Mouse (Mus musculus) lung, postnatal 36 days (tissue): Measurements from ENCODE around the gene Cd7.
"Not testable (repeated sequence)": the region's sequence is repeated elsewhere in the genome, so short reads cannot be mapped to it uniquely, and the experiment has no call there.

ENCODE experiments used
- DNase-seq: peaks from one replicate; pipeline ENCODE4 v3.0.0; 2022; ENCODE audit warnings: mixed read lengths

The Cd7 gene

DNA sequence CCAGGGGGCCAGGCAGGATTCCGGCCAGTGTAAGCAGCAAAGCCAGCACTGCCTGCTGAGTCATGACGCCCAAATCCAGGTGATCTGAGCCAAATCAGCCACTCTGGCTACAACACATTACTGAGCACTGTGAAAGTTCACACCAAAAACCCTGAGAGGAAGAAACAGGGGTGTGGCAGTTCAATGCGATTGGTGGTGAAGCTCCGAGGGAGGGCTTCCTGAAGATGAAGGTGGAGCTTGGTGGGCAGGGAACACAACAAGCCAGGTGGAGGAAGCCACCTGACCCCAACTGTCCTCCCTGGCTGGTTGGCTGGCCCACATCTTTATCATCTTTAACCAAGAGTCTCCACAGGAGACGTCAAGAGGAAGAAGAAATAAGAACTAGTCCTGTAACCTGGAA, at the start of gene Cd7:
Cd7 (minus strand) TSS at position 117 of the 400 bp plus-strand sequence.
- DNase-seq: peak; percentile 21

DNA sequence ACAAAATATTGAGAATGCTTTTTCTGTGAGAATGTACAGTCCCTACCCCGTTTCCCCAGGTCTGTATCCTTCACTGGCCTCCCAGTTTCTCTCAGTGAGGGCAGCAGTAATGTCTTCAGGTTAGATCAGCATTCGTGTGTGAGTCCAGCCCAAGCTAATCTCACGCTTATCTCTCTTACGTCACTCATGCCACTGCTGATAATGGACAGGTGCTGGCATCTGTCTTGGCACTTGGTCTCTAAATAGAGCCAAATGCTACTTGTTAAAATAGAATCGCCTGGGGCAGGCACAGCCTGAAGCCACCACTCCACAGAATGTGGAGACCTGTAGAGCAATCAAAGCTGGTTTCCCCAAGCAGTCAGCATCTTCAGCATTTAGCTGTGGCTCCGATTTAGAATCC, 49.8 kb upstream of the Cd7 start:
- no peak for DNase-seq

DNA sequence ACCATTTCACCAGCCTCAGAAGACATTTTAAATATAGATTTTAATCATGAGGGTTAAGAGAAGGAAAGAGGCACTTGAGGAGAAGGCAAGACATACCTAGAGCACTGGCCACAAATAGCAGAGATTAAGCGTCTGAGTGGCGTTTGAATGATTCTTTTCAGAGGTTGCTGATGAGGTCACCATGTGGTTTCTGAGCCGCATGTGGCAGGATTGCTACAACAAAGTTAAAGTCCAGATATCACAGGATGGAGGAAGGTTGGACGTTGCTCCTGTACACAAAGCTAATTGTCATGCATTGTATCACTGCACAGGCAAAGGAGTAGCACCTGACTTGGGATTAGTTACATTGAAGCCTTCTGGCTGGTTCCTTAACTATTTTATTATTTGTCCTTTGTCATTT, 47.1 kb upstream of the Cd7 start:
- DNase-seq: no peak

DNA sequence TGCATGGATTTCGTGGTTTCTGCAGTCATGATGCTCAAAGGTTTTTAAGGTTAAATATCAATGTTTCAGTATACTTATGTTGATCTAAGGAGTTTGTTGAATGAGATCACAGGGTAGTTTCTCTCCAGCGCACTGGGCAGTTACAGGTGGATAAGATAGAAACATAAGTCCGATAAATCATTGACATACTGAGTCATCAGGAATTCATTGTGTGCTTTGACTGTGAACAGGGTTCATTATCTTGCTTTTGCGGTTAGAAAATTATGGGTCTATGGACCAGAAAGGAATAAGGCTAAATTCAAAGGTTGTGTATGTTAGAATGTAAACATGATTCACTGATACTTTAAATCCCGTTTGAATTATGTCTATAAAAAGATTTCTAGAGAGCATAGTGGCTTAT, 46.0 kb upstream of the Cd7 start:
- DNase-seq: no peak

DNA sequence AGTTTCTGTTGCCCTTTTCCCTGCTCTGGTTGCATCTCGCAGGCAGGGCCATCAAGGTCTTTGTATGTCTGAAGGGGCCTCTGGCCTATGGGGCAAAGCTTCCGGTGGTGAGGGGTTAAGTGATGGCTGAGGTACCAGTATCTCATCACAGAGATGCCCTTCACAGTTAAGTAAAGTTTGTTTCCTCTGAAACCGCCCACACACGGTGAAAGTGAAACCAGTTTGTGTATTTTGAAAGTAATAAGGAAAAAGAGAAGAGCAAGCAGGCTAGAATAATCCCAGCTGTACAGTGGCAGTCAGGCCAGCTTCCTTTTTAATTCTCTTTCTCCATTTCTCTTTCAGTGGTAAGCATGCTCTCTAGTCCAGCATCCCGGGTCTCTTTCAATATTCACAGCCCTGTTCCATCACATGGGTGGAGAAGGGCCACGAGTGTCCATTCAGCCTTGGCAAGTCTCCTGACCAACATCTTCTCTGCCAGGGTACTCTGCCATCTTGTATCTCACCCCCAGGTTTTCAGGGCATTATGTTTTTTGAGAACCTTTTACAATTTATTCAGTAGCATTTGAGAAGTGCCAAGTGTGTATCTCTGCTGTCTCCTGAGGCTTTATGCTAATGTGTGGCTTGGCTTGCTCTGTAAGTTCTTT, 43.8 kb upstream of the Cd7 start:
- DNase-seq: peak; percentile 77

DNA sequence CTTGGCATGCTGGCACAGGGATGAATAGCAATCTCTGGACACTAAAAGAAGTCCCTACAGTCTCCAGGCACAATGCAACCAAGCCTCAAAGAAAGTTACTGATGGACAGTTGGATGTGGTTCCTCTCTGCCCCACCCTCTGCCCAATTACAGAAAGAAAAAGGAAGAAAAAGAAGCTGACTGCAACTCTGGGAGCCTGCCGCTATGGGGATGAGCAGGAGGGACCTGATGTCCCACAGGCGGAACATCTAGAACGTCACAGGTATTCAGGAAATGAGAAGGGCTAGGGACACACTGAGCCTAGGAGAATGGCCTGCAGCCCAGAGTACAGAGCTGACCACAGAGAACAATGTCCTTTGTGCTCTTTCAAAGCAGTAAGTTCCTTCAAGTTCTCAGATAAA, 43.0 kb upstream of the Cd7 start:
- no peak for DNase-seq

DNA sequence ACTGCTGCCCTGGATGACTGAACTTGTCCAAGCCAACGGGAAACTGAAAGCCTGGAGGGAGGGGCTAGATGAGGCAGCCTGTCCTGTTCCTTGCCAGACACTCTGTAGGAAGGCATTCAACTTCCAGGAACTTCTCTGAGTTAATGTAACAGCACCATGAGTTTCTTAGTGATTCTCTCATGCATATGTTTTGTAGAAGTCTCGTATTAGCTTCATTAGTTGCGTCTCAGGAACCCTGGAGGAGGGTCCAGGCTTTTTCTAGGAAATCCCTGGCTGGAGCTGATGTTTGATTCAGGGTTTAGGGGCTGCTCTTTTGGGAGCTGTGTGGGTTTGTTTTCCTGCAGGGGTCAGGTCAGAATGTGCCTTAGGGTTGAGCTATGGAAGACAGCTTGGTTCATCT, 41.9 kb upstream of the Cd7 start, which contains the start of gene Sectm1a:
Sectm1a (minus strand) TSS at position 101 of the 400 bp plus-strand sequence.
- no peak for DNase-seq

DNA sequence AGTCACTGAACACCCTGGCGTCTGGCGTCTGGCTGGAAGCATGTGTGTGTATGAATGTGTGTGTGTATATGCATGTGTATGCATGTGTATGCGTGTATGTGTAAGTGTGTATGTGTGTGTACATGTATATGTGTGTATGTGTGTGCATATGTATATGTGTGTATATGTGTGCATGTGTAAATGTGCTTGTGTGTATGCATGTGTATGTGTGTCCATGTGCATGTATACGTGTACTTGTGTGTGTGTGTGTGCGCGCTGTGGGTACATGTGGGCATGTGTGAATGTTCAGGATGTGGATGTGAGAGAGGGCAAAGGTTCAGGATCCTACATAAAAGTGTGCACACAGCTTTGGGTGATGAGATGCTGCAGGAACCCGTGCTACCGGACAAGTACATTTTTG, 41.1 kb upstream of the Cd7 start:
- no peak for DNase-seq

DNA sequence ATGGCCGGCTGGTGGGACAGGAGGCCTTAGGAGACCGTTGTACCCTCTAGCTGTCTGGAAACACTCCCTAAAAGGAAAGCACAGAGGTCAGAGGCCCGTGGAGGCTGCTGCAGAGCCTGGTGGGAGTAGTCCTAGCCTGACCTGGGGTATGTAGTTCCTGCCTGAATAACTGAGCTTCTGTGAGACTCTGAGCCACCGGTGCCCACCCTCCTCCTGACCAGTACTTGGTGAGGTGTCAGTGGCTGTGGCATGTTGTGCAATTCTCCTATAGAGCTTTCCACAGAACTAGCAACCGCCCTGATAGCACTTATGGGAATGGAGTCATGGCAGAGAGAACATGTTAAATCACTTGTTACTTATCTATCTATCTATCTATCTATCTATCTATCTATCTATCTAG, 36.4 kb upstream of the Cd7 start:
- no peak for DNase-seq

DNA sequence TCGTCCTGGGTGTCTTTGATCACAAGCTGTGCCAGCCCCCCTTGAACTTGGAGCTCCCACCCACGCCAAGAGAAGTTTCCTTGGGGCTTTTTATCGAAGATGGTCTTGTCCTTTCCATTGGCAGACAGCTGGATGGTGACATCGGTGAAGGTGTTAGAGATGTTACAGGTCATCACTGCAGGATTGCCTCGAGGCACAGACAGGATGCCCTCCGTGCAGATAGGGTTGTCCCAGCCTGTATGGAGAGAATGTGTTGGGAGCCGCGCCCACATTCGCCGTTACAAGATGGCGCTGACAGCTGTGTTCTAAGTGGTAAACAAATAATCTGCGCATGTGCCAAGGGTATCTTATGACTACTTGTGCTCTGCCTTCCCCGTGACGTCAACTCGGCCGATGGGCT, 30.4 kb upstream of the Cd7 start:
- DNase-seq: not testable (repeated sequence)

DNA sequence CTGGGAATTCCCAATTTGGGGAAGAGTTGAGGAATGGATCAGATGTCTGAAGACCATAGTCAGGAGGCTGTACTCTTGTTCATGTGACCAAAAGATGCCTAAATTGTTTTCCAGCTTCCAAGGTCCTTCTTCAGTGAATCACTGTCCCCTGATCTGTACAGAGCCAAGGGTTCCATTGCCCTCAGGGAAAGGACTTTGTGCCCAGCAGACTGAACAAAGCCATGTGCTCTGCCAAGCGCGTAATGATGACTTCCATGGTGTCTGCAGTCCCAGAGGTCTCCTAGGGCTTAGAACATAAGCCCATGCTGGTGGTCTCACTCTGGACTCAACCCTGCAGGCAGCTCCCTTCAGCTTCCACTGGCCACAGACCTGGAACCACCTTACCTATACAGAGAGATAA, 28.7 kb upstream of the Cd7 start:
- no peak for DNase-seq

DNA sequence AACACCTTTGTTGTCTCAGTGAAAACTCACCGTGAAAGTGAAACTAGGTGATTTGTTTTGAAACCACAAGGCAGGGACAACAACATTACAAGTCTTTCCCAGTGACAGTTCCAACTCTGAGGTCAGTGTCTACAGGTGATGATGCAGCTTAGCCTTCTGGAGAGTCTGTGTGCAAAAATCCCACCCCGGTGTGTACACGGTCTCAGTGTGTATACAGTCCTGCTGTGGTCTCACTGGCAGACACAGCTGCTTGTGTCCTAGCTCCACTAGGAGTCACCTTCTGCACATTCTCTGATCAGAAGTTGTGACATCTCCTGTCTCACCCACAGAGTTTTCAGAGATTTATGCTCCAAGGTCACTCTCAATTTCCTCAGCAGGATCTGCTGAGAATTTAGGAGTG, 25.0 kb upstream of the Cd7 start:
- DNase-seq: peak; percentile 27

DNA sequence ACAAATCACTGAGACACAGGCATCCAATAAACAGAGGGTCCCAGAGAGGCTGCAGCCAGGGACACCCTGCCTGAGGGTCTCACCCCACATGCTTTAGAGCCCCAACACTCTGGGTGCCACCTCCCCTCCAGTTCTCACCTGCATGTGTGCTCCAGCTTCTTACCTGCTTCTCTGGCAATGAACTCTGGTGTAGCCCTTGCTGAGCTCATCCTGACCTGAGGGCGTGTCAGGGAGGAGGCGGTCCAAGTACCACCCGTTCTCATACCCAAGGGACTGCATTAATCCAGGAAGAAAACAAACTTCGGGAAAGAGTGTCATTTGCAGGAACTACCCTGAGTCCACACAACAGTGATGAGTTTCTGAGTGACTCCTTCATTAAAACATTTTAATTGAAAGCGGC, 24.2 kb upstream of the Cd7 start, which contains the start of gene Sectm1b:
Sectm1b (minus strand) TSS at position 191 of the 400 bp plus-strand sequence.
- no peak for DNase-seq

DNA sequence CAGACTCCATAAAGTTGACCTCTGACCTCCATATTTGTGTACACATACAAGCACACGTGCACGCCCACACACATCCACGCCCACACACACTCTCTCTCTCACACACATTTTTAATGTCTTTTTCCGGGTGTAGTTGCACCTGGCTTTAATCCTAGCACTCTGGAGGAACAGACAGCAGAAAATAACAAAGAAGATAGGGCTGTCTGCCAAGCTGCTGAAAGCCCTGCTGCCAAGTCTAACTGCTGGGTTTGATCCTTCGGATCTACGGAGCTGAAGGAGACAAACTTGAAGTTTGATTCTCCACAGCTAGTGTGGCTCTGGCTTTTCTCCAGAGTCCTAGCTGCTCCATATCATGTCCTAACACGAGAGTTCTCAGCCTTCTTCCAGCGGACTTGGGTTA, 22.4 kb upstream of the Cd7 start:
- DNase-seq: no peak

DNA sequence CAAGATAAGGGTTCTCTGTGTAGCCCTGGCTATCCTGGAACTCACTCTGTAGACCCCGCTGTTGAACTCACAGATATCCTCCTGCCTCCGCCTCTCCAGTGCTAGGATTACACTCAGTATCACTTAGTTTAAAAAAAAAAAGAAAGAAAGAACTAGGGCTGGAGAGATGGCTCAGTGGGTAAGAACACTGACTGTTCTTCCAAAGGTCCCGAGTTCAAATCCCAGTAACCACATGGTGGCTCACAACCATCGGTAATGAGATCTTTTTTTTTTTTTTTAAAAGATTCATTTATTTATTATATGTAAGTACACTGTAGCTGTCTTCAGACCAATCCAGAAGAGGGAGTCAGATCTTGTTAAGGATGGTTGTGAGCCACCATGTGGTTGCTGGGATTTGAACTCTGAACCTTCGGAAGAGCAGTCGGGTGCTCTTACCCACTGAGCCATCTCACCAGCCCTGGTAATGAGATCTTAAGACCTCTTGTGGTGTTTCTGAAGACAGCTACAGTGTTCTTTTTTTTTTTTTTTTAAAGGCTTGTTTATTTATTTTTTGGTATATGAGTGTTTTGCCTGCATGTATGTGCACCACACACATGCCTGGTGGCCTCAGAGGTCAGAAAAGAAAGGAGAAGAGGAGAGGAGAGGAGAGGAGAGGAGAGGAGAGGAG, 21.3 kb upstream of the Cd7 start:
- DNase-seq: not testable (repeated sequence)

DNA sequence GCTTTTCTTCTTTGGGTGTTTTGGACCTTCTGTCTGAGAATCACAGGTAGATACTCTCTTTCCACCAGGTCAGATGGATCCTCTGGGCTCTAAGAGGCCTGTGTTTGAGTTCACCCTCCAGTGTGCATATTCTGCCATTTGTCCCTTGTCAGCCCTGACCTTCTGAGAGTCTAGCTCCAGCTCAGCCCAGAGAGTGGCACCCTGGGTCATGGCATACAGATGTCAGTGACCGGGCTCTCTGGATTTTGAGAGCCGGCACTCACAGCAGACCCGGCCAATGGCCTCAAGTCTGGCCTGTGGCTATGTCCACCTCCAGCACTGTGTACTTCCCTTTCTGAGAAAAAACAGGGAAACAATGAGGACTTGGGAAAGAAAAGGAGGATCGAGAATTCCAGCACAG, 20.3 kb upstream of the Cd7 start:
- no peak for DNase-seq

DNA sequence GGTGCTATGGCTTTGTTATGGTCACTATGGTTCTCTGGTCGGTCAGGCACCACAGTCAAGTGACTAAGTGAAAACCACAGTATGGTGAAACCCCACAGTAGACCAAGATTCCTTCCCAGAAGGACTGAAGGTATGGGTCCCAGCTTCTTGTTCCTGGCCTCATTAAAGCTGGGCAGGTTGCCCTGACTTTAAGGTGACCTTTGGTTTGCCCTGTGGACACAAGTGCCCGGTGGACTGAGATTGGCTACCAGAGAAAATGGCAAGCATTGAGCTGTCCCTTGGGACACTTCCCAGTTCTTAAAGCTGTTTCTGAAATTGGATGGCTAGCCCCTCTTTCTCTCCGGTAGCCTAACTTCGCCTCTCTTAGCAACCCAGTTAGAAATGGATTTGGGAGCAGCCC, 19.7 kb upstream of the Cd7 start:
- no peak for DNase-seq

DNA sequence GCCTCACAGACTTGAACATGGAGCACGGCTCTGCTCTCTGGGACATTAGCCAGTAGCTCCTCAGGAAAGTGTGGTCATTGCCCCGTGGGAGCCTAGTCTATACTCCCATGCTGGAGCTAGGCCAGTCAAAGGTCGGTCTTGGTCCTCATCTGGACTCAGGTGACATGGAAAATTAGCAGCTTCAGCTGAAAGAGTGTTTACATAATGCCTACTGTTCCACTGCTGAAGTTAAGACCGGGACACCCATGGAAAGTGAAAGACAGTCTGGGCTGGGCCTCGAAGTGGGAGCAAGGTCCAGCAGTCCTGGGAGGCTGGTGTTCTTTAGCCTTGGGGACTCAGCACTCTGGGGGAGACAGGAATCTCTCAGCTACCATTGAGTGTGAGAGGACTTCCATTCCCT, 18.9 kb upstream of the Cd7 start:
- no peak for DNase-seq

DNA sequence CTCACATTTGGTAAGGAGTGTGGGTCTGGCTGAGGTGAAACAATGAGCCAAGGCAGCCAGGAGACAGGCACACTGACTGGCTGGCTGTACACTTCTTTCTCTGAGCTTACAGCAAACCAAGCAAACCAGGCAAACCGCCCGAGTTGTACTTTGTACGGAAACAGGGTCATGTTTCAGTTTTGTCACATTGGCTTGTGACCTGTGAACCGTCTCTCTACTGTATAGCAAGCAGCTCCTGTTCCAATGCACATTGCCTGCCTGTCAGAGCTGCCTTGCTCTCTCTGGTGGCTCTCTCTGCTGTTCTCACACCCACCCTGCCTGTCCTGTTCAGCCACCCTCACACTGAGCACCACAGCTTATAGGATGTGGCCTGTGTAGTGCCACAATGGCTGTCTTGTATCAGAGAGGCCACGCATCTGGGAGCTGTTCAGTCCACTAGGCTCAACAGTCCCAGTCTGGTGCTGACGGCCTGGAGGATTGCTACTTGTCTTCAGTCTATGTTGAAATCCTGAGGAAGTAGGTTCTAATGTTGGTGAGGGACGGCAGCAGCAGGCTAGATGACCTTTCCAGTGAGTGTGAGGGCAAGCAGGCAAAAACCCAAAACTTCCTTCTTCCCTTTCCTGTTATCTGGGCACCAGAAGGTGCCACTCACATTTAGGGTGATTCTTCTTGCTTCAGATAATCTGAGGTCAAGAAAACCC, 17.5 kb upstream of the Cd7 start:
- DNase-seq: peak; percentile 30

DNA sequence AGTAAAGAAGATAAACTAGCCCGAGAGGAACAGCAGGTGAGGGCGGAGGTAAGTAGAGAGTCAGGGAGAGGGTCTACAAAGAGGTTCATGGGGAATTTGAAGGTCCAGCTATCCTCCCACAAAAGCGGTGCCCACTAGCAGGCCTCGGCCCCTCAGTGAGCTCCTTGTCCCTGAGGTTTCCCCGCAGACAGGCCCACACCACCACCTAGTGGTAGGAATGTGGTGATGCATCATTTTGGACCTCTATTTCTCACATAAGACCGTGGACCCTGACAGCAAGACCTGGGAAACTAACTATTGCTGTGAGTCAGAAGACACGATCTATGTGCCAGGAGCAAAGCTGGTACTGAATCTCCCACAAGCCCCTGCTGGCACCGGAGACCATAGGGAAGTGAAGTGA, 14.3 kb upstream of the Cd7 start:
- peak; percentile 91 for DNase-seq

DNA sequence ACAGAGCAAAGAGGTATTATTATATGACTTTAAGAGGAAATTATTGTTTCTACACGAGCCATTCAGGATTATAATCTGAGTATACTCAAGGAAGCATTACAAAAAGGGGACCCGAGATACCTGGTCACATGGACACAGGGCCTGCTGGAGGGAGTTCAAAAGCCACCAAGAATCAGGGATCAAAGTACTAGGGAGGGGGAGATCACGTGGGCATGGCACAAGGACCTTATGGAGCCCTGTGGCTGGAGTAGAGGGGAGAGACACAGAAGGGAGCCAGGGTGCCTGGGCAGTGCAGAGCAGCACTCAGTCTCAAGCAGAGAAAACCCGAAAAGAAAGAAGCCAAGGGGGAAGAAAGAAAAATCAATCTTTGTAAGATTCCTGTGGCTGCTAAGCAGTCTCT, 13.2 kb upstream of the Cd7 start:
- DNase-seq: no peak

DNA sequence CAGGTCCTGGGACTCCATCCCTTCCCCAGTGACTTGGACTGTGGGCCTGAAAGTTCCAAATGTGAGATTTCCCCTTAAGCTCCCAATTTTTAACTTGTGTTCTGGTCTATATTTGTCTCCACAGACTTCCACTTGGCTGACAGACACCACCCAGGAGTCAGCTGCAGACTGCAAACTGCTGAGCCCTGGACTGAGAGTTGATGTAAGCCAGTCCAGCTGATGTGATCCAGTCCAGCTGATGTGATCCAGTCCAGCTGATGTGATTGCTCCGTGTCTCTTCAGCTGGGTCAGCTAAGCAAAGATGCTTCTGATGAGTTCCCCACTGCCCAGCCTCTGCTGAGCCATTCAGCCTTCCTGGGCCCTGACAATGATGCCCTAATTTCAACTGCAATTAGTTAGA, 12.6 kb upstream of the Cd7 start:
- peak; percentile 30 for DNase-seq

DNA sequence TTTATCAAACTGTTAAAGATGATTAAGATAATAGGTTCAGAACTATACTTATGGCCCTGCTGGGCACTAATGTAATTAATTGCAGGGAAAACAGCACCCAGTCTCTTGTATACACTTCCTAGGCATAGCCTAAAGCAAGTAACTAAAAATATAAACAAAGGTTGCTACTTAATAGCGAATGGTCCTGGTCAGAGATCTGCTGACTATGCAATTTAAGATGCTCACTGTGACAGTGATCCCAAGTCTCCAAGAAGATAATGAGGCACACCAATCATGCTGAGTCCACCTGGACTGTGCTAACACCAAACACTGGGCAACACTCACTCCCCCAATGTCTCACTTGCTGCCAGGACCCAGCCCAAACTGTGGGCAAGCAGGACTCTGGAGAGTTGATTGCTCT, 10.6 kb upstream of the Cd7 start:
- no peak for DNase-seq

DNA sequence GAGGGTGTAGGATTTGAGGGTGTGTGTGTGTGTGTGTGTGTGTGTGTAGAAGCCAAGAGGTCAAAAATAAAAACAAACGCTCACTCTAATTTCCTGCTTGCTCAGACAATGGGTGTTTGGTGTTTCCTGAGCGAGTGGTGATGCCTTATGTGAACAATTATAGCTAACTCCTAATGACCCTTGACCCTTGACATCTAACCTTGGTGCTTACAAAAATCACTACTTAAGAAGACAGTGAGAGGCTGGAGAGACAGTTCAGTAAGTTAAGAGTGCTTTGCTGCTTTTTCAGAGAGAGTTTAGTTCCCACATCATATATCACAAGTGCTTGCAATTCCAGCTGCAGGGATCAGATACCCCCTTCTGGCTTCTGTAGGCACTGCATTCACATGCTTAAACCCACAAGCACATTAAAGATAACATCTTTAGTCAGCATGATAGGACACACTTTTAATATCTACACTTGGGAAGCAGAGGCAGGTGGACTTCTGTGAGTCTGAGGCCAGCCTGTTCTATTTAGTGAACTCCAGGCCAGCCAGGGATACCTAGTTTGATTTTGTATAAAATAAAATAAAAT, 8.7 kb upstream of the Cd7 start:
- peak; percentile 45 for DNase-seq
